Mouse (Mus musculus) 3T3-L1 (cell line): ENCODE data around the gene Prdm12.
"Not testable (repeated sequence)": the region's sequence is repeated elsewhere in the genome, so short reads cannot be mapped to it uniquely, and the experiment has no call there.

ENCODE experiments used
- DNase-seq: peaks from one replicate; pipeline ENCODE4 v3.0.0-alpha.2; 2015; ENCODE audit warnings: low read depth, low spot score

Gene Prdm12

DNA sequence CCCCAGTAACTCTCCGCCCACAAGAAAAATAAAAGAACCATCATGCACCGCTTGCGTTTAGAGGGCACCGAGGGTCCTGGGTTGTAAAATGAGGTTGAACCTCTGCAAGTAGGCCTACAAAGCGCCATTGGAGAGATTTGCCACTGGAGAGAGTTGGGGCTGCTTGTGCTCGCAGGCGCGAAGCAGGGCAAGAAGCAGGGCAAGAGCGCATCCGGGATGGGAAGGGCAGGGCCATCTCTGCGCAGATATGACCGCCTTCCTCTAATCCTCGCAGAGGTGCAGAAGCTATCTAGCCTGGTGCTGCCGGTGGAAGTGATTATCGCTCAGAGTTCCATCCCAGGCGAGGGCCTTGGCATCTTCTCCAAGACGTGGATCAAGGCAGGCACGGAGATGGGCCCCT, 2.1 kb downstream of the Prdm12 start:
- no peak for DNase-seq

DNA sequence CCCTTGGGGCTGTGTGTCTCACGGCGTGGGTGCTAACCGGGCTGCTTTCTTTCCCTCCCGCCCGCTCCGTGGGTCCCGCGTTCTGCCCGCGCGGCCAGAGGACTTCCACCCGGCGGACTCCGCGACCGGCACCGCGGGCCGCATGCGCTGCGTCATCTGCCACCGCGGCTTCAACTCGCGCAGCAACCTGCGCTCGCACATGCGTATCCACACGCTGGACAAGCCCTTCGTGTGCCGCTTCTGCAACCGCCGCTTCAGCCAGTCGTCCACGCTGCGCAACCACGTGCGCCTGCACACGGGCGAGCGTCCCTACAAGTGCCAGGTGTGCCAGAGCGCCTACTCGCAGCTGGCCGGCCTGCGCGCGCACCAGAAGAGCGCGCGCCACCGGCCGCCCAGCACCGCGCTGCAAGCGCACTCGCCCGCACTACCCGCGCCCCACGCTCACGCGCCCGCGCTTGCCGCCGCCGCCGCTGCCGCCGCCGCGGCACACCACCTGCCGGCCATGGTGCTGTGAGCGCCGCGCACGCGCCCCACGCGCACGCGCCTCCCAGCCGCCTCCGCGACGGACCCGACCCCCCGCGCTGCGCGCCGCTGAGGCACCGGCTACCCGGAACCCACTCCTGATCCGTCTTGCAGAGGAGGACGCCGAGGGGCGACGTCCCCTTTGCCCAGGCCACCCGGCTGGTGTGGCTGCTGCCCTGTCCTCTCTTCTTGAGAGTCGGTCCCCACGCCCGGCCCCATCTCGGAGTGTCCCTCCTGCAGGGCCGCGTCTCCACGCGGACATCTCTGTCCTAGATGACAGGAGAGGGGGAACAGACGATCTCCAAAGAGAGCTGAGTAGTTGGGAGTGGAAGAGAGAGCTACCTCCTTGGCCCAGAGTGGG, 14.4 kb downstream of the Prdm12 start:
- no peak for DNase-seq

DNA sequence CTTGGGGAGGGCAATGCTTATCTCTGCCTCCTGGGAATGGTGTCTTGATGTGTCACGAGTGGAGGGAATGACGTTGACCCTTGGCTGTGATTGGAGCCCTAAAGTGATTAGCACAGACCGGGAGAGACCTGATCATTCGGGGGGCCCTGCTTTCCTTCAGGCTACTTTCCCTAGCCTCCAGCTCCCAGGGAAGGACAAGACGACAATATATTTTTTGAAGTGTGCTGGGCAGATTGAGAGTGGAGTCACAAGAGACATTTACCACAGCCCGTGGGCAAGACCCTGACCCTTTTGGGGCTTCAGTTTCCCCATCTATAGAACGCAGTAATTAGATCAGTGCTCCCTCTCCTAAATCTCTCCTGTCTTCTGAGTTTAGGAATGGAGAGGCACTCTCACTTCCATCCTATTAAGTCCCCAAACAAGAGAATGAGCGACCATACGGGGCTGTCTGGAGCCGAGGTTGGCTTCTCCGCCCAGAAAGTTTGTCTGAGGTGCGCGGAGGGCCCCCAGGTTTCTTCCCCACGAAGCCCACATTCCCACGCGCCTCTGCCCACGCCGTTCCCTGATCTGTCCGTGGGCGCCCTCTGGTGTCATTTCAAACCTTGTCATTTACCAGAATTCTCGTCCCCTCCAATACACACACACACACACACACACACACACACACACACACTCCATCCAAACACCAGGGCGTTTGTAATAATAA, 15.2 kb downstream of the Prdm12 start:
- DNase-seq, result peak; percentile 36

DNA sequence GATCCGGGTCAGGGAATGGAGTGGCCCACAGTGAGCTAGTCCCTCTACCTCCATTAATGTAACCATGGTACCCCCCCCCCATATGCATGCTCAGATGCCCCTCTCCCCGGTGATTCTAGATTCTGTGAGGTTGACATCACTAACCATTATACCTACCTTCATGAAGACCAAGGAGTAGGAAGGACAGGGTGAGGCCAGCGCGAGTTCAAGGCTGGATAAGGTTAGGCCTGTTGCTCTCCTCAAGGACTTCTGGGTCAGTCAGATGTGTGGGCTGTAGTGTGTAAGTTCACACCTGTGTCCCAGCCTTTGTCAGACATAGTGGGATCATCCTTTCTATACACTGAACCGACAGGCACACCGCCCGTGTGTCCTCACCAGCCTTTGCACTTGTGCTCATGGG, 16.5 kb downstream of the Prdm12 start:
- no peak for DNase-seq

DNA sequence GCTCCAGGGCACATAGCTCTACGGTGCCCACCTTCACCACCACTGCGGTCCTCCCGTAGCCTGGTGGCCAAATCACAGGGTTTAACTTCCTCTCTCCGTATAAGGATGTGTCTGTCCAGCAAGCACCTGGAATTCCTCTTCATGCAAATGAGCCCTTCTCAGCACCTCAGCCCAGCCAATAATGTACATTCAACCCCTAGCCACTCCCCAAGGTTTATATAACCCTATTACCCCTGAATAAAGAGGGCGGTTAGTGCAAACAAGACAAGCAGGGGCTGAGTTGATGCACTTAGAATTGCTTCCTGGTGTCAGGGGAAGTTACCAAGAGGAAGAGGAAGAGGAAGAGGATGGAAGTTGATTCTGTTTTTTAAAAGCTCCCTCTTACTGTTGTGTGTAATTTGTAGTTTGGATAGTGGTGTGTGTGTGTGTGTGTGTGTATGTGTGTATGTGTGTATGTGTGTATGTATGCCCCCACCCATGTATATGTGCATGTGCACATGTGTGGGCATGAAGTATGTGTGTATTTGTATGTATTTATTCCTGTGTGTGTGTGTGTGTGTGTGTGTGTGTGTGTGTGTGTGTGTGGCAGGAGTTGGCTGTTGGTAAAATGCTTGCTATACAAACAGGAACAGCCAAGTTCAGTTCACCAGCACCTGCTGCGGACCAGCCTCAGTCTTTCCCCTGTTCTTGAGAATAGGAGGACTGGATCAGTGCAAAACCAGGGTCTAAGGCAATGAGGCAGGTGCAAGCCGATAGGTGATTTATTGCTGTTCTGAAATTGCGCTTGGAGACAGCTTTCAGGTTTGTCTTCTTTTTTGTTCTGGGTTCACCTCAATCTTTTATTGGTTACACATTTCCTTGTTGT, 23.3 kb downstream of the Prdm12 start:
- no peak for DNase-seq

DNA sequence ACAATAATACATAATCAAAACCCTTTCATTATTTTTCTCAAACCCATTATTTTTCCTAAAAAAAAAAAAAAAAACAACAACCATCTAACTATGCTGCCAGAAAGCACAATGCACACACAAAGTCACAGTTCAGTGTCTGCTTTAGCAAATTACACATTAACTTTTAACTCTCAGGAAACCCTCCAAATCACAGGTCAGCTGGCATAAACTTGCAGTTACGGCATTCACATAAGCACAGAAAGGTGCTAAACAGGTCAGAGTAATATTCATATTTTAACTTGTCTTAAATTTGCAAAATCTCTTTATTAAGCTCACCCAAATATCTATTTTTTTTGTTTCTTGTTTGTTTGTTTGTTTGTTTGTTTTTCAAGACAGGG, 24.0 kb downstream of the Prdm12 start:
- no peak for DNase-seq

DNA sequence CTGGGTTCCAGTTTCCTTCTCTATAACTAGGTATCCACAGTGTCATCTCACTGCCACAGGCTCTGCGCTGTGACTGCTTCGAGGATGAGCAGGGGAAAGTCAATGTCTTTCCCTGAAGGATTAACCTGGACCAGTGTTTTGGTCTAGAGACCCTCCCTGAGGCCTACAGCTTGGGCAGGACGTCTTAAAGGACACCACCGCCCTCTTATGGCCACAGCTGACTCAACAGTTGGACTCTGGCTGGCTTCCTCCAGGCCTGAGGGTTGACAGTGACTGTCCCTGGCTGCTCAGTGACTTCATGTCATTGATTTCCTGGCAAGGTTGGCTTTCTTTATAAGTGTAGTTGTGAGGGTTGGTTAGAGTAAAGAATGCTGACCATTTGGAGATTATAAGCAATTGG, 27.5 kb downstream of the Prdm12 start:
- DNase-seq, result peak; percentile 39

DNA sequence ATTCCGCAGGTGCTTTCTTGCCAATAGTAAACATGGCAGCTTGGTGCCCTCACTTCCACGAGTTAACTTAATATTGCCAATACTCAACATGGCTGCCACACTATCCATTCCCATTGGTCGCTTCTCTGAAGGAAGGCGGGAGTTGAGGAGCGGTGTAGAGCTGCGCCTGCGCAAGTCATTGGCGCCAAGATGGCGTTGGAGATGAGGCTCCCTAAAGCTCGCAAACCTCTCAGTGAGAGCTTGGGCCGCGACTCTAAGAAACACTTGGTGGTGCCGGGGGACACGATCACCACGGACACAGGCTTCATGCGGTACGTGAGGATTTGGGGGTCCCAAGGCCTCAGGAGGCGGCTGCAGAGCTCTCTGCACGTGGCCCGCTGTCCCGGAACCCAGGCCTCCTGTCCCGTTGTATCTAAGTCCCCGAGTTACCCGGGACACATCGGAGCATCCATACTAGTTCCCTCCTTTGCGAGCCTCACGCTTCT, 30.8 kb downstream of the Prdm12 start, which contains the start of gene Exosc2:
Gene Exosc2 (plus strand): TSS at position 165 of the 485 bp plus-strand sequence.
- peak; percentile 99 for DNase-seq

DNA sequence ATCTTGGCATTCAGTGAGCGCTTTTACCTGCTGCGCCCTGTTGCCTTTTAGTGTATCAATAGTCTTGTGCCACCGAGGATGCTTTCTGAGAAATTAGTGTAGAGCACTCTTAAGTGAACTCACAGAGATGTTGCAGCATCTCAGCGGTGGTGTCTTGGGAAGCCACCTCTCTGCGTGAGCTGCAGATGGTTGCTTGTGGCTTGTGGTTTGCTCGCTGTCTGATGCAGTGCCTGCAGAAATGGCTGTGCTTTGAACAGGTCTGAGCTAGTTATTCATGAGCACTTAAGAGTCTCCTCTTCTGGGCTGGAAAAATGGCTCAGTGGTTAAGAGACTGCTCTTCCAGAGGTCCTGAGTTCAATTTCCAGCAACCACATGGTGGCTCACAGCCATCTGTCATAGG, 38.8 kb downstream of the Prdm12 start:
- no peak for DNase-seq

DNA sequence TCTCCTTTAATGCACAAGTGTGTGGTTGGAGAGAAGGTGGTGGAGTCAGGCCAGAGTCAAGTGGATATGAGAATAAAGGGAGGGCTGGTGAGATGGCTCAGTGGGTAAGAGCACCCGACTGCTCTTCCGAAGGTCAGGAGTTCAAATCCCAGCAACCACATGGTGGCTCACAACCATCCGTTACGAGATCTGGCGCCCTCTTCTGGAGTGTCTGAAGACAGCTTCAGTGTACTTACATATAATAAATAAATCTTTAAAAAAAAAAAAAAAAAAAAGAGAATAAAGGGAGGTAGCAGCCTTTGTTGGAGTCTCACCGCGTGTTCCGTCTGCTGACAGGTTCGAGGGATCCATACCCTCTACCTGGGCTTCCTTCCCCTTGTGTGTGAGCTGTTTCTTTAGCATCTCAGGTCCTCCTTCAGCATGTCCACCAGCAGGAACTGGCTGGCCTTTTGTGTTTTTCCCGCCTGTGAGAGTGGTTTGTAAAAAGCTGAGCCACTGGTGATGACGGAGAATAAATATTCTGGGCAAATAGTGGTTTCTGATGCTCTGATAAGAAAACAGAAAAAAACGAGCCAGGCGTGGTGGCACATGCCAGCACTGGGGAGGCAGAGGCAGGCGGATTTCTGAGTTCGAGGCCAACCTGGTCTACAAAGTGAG, 41.3 kb downstream of the Prdm12 start:
- not testable (repeated sequence) for DNase-seq

DNA sequence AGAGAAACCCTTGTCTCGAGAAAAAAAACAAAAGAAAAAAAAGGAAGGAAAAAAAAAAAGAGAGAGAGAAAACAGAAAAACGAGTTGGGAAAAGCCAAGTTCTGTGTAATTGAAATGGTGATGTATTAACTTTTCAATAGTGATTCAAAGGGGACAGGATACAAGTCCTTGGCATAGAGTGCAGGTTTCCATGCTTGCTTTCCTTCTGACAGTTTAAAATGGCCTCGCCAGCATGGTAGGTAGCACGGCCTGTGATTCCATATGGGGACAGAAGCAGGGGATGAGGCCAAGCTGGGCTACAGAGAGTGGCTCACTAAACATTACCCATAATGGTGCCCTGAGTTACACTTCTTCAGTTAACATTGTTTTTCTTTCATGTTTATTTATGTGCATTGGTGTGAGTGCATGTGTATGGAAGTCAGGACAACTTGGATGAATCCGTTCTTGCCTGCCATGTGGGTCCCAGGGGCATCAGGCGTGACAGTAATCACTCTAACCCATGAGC, 41.9 kb downstream of the Prdm12 start:
- no peak for DNase-seq

DNA sequence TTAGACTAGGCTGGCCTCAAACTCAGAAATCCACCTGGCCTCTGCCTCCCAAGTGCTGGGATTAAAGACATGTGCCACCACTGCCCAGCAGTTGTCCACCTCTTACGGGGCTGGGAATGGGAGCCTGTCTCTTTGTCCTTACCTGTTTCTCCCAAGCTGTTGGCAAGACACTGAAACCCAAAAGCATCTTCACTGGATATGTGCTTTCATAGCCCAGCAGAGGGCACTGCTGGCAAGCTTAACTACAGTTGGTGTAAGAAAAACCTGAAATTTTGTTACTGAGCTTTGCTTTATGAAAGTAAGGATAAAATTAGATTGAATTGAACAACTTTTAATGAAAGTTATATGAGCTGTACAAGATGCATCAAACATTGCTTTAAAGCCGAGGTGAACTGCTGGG, 43.8 kb downstream of the Prdm12 start:
- DNase-seq, result peak; percentile 86

DNA sequence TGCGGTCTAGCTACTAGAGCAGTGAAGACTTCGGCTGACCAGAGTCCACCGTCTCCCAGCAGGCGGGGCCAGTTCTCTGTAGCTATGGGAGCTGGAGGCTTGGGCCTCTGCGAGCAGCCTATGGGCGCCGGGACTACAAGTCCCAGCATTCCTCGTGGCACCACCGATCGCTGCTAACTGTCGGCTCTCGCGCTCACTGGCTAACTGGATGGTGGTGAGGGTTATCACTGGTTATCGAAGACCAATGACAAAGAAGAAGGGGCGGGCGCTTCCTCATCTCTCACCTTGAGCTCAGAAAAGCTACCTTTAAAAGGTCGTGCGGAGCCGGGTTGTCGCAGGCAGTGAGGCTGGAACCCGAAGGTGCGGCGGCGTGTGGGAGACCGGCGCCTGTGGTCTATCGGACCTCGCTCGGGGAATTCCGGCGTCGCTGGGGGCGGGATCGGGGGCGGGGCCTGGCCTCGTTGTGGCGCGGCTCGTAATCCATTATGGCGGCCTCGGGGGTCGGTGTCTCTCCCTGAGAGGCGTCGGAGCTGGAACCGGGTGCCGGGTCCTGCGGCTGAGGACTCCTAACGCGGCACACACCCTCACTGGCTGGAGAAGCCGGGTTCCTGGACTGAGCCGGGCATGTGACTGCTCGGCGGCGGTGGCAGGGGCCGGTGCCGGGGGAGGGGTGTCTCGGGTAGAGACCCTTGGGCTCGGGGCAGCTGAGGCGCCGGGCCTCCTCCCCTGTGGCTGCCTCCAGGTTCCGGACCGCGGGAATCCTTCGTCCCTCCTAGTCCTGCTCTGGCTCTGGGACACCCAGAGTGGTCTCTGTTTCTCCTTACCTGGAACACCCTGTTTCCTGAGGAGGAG, 48.5 kb downstream of the Prdm12 start, which contains the start of gene Abl1:
Gene Abl1 (plus strand): TSS at position 303 of the 852 bp plus-strand sequence.
- DNase-seq, result peak; percentile 100

DNA sequence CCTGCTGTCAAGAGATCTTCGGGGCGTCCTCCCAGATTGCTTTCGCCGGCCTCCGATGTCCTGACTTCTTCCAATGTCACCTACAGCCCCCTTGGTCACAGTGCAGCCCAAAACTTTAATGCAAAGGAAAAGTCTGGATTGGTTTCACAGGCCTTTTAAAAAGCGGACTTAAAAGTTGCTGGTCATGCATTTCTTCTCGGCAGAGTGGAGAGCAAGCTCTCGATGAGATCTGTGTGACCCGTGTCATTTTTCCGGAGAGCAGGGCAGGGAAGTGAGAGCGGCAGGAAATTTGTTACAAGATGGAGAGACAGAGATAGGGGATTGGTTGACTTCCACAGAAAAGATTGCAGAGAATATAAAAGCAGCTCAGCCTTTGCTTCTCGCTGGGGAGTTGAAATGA, 49.2 kb downstream of the Prdm12 start:
- peak; percentile 49 for DNase-seq

DNA sequence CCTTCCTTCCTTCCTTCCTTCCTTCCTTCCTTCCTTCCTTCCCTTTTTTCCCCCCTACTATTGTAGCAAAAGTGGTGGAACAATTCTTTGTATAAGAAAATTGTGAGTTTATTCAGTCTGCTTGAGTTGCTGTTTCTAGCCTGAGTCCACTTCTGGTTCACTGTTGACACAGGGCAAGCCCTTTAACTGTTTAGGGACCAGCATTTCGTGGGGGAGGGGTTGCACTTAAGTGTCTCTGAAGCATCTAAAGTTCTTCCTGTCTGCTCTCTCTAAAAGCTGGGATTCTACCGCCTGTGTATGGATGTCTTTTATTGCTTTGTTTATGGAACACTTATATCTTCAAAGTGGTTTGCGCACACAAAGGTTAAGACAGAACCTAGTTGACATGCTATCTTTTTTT, 50.2 kb downstream of the Prdm12 start:
- peak; percentile 31 for DNase-seq

DNA sequence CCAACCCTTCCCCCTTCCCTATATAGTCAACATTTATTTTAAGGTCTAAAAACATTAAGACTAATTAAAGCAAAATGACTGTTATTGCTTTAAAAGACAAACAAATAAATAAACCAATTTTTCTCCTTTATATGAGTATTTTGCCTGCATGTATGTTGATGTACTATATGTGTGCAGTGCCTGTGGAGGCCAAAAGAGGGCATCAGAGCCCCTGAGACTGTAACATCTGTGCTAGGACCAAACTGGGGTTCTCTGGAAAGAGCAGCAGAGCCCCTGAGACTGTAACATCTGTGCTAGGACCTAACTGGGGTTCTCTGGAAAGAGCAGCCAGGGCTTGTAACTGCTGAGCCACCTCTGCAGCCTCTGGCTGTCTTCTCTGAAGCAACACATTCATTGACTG, 58.4 kb downstream of the Prdm12 start:
- DNase-seq, result peak; percentile 50

DNA sequence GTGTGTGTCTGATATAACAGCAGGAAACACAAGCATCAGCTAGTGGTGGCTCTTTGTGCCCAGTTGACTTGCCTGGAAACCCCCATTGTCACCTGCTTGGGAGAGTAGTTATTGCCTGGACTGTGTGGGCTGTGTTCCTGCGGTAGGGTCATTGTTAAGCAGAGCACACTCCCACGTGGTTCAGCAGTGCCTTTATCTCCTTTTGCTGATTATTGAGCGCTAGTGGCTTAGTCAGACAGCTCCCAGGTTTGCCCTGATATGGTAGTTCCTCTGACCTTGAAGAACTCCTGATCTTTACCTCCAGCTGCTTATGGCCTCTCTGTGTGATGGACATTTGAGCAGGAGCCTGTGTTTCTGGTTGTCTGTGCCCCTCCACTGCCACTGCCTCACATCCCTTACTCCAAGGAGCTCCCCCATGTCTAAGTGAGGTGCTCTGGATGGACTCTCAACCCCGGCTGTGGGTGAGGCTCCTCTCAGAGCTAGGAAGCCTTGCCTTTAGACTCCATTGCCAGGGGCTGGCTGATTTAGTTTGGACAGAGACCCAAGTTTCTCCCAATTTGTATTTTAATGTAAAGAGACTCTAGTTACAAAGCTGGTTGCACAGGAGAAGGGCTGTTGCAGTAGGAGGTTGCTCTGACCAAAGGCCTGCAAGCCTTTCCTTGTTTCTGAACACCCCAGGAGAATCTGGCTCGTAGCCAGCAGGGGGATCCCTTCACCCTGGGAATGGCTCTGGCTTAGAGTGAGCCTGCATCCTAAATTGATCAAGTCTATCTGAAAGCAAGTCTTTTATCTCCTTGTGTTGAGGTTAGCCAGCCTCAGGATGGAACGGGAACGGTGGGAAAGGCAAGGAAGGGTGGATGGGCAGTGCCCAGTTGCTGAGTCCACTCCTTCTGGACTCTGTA, 61.0 kb downstream of the Prdm12 start:
- no peak for DNase-seq

DNA sequence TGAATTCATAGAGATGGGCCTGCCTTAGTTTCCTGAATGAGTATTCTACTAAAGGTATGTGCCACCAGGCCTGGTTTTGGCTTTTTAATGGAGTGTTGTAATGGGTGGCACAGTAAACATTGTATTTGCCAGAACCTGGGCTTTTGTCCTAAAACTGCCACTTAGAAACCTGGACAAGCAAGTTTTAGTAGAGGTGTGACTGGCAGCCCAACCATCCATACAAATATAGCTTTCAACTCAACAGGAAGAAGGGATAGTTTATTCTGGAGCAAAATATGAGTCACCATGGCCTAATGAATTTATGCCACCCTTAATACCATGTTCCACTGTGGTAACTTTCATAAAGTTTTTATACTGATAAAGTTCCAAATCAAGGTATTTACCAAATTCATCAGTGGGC, 63.4 kb downstream of the Prdm12 start:
- no peak for DNase-seq
